Mouse (Mus musculus): ENCODE results near the gene Plekhg5.

GRCm38 (mm10) chr4:152132772-152133169 is 60.5 kb downstream of the Plekhg5 start:
- TF ChIP-seq USF1 (IDR thresholded peaks at IDR 0.05; ENCODE audit: low read depth, low read length) (no peak), E2F4 (IDR thresholded peaks at IDR 0.05; ENCODE audit: insufficient replicate concordance, low read depth, low read length) (no peak), CTCF (conservative IDR thresholded peaks at IDR 0.05 in 1 of 2, IDR thresholded peaks at IDR 0.05 in 1 of 2; ENCODE audit: low read depth in 2 of 2, low read length in 2 of 2) (no peak), ZNF384 (IDR thresholded peaks at IDR 0.05; ENCODE audit: low read depth, low read length) (no peak), CHD1 (IDR thresholded peaks at IDR 0.05; ENCODE audit: low read depth, low read length) (no peak), POLR2A (IDR thresholded peaks at IDR 0.05; ENCODE audit: low read depth, low read length) (no peak), CHD2 (IDR thresholded peaks at IDR 0.05; ENCODE audit: low read length) (no peak), SIN3A (IDR thresholded peaks at IDR 0.05; ENCODE audit: low read length) (no peak), POLR2AphosphoS2 (IDR thresholded peaks at IDR 0.05; ENCODE audit: low read depth, low read length) (no peak), MAFK (IDR thresholded peaks at IDR 0.05; ENCODE audit: insufficient replicate concordance, low read length) (no peak), IRF4 (IDR thresholded peaks at IDR 0.05; ENCODE audit: low read depth, low read length) (no peak), GABPA (IDR thresholded peaks at IDR 0.05; ENCODE audit: insufficient replicate concordance, low read depth, low read length) (no peak), RCOR1 (conservative IDR thresholded peaks at IDR 0.05; ENCODE audit: low read depth, low read length) (no peak)
